Mouse (Mus musculus): Measurements from ENCODE around the gene Med29.
A peak's percentile ranks its signal among the peaks of the same experiment; 100 is the strongest.

The Med29 gene

DNA sequence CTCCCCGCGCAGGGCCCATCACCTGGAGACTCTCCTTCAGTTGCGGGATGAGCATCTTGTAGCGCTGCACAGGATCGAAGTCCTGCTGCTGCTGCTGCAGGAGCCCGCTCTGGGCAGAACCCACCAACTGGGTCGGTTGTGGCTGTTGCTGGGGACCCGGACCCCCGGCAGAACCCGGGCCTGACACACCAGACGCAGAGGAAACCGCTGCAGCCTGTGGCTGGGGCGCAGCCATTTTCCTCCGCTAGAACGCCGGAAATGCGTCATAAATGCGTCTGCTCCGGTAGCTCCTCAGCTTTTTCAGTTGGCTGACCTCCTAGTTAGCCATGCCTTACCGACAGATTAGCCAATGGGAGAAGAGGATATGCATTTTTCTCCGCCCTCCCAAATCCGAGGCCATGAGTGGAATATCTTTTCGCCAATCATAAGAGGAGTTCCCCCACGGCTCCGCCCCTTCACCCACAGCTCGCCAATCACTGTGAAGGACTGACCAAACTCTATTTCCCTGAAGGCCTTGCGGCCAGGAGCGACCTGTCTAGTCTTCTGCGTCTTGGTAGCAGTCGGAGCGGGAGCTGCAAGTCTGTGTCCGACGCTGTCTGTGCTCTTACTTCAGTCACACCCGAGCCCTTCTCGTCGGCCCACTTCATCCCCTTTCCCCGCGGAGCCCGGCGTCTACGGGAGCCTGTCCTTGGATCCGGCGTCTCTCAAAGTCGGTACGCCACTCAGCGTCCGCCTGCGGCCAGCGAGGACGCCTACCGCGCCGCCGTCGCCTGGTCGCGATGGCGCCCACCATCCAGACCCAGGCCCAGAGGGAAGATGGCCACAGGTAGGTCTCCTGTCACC, at the start of gene Med29, which contains the start of gene Paf1:
Med29 (minus strand) TSS at position 280 of the 843 bp plus-strand sequence.
Paf1 (plus strand) TSS at position 523 of the 843 bp plus-strand sequence.
- peak; percentile 99 for DNase-seq

DNA sequence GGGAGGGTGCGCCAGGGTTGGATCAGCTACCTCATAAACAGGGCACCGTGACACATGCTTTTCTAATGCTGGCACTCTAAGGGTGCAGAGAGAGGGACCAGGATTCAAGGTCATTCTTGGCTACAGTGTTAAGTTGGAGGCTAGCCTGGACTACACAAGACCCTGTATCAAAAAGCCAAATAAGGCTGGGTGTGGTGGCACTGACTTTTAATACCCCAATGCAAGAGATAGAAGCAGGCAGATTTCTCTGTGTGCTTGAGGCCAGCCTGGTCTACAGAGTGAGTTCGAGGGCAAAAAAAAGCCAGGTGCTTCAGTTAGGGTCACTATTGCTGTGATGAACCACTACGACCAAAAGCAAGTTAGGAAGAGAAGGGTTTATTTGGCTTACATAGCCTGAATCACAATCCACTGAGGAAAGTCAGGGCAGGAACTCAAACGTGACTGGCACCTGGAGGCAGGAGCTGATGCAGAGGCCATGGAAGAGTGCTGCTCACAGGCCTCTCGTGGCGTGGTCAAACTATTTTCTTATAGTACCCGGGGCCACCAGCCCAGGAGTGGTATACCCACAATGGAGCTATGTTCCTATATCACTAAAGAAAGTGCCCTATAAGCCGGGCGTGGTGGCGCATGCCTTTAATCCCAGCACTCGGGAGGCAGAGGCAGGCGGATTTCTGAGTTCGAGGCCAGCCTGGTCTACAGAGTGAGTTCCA, 49.4 kb upstream of the Med29 start:
- no peak for DNase-seq

DNA sequence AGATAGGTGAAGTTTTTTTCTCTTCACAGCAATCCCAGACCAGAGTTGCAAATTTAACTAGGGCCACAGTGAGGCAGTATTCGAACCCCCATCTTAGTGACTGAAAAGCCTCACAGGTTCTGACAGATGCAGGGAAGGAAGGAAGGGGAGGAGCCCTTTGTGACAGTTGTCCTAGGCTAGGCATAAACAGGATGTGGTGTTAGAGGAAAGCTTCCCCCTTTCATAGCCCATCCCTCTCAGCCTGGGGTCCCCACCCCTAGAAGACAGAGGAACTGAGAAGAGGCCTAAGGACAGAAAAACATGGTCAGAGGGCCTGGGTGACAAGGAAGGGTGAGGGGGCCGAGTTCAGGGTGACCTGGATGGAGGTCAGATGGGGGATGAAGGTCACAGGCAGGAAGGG, 48.2 kb upstream of the Med29 start:
- peak; percentile 49 for DNase-seq

DNA sequence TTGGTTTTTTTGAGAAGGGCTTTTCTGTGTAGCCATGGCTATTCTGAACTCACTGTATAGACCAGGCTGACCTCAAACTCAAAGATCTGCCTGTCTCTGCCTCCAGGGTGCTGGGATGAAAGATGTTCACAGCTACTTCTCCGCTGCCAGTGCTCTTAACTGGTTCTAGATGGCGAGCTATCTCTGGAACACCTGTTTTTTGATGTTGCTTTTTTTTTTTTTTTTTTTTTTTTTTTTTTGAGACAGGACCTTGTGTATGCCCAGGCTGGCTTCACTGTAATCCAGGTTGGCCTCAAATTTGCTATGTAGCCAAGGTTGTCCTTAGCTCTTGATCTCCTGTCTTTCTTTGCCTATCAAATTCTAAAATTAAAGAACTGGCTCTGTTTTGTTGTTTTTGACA, 46.3 kb upstream of the Med29 start:
- DNase-seq = no peak

DNA sequence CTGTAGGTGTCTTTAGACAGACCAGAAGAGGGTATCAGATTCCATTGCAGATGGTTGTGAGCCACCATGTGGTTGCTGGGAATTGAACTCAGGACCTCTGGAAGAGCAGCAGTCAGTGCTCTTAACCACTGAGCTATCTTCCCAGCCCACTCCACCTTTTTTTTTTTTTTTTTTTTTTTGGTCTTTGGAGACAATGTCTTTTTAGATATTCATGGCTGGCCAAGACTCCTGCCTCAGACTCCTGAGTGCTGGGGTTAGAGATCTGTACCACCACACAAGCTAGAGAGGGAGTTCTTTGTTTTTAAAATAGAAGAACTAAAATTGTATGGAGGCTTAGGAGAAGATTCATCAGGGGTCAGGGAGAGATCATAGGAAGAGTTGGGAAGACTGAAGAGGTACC, 45.5 kb upstream of the Med29 start:
- DNase-seq = no peak

DNA sequence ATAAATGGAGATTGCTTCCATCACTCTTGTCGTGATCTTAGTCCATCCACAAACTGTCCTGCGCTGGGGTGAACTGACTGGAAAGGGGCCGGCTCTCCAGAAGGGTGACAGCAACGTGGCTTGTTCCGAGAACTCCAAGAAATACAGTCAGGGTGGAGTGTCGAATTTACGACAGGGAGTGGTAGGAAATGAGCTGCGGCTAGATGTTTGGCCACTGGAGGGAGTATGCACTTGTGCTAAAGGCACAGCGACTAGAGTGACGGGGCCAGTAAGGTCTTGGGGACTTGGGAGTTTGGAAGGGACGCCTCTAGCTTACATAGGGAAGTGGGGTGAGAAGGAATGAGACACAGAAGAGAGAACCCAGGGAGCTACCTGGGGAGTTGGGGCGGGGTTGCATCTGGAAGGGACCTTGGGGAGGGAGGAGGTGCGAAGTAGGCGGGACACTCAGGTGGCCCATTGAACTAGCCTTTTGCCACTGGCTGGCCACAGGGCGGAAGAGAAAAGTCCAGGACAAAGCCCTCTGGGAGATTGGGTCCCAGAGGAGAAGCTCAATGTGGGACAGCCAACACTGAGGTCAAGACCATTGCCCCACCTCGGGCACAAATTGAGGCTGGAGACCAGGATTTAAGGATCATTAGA, 44.5 kb upstream of the Med29 start, which contains the start of gene Gmfg:
Gmfg (plus strand) TSS at position 516 of the 639 bp plus-strand sequence.
- peak; percentile 86 for DNase-seq

DNA sequence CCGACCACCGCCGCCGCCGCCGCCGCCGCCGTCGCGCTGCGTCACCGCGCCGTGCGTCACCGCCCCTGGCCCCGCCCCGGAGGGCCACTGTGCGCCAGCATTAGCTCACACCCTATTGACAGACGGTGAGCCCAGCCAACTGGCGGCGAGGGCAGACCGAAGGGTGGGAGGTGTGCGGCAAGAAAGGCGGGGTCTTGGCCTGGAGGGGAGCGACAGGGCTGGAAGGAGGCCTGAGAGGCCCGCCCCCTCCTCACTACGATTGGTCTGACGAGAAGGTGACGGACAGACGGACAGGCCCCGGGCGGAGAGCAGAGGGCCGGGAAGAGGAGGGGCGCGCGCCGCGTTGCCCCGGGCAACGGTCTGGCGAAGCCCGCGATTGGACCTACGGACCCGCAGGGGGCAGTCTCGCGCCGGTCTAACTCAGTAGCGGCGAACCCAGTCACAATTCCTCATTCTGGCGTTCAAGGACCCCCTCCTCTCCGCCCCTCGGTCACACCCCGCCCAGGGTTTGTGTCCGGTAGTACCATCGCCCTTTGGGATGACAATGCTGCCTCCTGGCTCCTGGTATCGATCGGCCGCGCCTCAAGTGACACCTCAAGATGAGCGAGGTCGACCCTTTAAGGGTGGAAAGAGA, 43.9 kb upstream of the Med29 start:
- peak; percentile 100 for DNase-seq

DNA sequence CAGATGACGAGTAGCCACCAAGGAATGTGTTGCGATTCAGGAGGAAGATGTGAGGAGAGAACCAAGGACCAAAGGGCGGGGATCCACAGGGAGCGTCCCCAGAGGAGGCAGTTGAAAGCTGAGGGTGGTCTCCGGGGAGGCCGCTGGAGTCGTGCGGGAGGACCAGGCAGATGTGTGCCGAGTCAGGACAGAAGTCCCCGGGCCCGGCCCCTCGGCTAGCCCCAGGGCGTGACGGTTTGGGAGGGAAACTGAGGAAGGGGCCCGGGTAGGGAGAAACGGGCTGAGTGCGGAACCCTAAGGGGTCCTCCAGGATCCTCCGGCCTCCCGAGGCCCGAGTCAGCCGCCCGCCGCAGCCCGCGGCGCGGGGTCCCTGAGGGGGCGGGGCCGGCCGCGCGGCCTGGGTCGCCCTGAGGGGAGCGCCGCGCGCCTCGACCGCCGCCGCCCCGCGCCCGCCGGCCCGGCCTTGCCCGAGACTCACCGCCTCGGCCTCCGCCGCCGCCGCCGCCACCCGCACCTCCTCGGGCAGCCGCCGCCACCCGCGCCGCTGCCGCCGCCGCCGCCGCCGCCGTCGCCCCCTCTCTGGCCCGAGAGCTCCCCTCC, 43.3 kb upstream of the Med29 start:
- DNase-seq = peak; percentile 26

DNA sequence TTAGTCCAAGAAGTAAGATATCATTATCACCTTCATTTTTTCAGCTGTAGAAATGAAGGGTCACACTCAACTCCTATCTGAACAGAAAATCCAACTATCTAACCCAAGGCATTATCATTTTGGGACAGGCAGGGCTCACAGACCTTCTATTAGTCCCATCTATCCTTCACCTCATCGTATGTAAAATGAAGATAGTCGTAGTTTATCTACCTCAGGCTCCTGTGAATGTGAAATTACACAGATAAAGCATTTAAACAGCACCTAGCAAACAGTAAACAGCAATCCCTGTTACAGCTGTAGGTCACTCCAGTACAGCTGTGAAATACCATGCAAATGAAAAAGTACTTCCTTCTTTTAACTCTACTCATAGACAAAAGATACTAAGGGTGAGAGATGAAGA, 39.7 kb upstream of the Med29 start:
- DNase-seq = no peak

DNA sequence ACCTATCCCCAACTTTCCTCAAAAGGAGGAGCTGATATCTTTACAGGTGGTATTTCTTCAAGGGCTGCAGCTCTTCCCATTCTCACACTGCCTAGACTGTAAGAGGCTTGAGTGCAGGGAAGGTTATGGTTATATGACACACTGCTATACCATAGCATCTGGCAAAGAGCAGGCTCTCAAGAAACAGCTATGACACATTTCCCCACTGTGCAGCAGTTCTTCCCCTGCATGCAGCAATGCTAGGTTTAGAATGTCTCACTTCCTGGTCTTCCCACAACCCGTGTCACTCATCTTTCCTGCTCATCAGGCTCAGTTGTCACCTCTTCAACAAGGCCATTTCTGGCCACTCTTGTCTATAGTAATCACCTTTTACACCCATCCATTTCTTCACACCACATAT, 38.0 kb upstream of the Med29 start:
- DNase-seq = no peak

DNA sequence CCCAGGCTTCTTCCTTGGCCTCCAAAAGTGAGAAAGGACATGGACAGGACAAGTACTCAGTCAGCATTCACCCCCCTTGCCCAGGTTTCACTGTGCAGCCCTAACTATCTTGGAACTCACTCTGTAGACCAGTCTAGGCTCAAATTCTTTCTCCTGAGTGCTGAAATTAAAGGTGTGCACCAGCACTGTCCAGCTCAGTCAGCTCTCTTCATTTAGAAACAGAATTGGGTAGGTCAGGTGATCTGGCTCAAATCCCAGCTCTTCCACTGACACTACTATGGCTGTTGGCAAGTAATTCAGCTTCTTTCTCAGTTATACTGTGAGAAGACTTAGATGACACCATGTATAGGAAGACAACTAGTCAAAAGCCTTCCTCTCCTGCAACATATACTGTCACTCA, 35.2 kb upstream of the Med29 start:
- no peak for DNase-seq

DNA sequence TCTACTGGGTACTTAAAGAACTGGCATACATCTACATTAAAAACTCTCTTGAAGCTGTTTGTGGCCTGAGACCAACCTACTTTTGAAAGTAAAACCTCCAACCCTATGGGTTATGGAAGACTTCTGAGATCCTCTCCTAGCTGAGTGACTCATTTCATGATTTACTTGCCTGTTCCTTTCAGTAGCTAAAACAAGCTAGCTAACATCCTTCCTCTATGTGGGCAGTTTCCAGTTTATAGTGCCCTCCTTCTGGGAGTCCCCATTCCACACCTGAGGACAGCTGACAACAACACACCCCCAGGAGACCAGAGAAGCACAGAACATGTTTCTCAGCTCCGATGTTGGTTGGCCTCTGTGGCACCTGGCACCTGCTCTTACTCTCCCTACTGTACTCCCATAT, 30.5 kb upstream of the Med29 start:
- DNase-seq = no peak

DNA sequence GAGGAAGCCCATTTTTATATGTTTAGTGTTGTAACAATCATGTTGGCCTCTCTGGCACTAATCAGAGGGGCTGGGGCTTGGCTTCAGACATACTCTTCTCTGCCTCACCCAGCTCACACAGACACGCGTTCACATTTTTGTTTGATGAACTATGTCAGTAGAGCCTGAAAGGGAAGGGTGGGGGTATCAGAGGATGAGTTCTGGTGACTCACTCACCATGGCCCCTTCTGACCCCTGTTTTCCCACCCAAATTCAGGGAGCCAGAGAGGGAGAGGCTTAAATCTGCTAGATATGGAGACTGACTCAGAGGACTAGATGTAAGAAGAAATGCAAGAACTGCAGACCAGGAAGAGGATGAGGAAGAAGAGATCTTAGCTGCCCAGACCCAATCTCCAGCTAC, 26.9 kb upstream of the Med29 start:
- no peak for DNase-seq

DNA sequence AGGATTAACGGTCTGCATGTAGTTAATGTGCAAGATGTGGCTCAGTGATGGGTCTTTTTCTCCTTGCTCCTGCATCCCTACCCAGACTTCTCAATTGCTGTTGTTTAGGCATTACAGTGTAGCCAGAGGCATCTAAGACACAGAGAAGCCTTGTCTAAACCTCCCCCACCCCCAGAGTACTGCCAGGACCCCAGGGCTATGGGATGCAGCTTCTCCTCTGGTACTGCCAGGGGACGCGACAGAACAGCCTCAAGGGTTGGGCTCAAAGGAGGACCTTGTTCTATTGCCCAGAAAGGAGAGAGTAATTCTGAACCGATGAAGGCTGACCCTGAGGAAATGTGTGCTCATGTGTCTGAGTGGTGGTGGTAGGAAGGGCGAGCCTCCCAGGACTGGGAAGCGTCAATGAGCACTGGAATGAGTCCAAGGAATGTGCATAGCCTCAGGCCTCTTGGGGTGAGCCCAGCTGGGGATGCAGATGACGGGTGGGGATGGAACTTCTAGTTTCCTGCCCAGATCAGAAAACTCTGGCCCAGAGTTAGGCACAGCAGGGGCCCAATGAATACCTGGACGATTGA, 25.7 kb upstream of the Med29 start:
- peak; percentile 73 for DNase-seq

DNA sequence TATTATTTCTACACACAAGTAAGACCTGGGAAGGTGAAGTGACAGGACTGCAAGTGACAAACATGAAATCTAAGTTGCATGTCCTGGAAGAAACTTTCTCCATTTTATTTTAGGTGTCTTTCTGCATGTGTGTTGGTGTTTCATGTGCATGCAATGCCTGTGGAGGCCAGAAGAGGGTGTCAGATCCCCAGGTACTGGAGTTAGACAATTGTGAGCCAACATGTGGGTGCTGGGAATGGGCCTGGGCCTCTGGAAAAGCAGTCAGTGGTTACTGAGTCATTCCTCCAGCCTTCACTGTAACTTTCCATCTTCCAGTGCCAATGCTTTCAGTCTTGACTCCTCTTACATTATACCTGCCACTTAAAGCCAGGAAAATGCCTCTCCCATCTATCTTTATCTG, 24.9 kb upstream of the Med29 start:
- DNase-seq = no peak

DNA sequence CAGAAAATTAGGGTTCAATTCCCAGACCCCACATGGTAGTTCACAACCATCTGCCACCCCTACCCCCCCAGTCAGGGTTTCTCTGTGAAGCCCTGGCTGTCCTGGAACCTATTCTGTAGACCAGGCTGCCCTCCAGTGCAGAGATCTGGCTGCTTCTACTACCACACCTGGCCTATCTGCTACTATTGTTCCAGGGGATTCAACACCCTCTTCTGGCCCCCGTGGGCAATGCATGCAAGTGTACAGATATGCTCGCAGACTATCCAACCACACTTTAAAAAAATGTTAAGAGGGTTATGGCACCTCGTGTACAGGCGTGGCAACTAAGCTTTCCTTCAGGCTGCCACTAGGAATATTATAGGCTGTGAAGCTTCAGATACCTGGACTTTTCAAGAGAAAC, 20.3 kb upstream of the Med29 start:
- no peak for DNase-seq

DNA sequence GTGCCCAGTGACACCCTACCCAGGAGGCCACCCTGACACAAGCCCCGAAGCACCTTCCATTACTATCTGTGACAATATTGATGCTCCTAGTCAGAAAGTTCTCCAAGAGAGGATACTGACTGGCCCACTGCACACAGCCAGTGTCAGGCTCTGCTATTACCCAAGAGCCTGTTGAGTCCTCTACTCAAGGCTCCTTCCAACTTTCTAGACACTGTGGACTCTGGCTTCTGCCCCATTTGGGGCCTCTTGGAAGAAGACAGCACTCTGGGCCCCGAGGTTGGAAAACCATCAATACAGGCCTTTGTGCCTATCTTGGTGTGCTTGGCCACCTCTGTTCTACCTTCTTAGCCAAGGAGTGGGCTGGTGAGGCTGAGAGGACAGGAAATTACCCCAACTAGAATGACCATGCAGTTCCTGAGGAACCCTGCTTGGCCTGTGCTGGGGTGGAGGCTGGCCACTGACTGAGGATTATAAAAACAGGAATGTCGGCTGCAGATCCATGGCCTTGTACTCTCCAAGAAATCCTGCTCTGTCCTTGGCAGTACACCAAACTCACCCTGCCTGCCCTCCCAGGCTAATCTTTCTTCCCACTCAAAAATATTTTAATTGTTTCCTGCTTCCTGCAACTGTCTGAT, 18.4 kb upstream of the Med29 start:
- peak; percentile 75 for DNase-seq

DNA sequence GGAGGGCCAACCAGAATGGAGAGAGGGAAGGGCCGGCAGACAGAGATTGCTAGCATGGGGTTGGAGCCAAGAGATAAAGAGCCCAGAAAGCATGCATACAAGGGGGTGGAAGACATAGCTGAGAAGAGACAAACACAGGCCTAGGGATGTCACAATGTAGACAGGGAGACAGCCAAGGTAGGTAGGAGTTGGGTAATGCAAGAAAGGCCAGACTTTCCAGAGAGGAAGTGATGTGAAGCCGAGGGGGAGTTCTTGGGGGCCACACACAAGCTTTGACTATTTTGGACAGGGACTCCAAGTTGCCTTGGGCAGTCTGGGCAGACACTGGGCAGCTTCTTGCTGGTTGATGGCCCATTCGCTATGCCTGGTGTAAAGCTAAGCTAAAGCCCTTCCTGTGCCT, 9.4 kb upstream of the Med29 start:
- no peak for DNase-seq

DNA sequence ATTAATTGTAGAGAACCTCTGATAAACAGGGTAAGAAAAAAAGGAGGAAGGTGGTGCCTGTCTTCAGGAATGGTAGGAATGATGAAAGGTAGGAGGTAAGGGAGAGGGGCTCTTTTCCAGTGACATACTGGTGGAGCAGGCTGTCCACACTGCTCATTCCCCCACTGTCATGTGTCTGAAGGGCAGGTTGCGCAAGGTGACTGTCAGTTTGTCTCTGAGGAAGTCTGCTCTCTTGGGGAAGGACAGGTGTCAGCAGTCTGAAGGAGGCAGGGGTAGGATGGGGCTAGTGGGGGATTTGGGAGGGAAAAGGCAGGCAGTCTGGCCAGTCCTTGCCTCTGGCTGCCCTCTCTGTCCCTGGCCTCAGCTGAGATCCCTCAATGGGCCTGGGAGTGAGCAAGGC, 8.5 kb upstream of the Med29 start:
- no peak for DNase-seq

DNA sequence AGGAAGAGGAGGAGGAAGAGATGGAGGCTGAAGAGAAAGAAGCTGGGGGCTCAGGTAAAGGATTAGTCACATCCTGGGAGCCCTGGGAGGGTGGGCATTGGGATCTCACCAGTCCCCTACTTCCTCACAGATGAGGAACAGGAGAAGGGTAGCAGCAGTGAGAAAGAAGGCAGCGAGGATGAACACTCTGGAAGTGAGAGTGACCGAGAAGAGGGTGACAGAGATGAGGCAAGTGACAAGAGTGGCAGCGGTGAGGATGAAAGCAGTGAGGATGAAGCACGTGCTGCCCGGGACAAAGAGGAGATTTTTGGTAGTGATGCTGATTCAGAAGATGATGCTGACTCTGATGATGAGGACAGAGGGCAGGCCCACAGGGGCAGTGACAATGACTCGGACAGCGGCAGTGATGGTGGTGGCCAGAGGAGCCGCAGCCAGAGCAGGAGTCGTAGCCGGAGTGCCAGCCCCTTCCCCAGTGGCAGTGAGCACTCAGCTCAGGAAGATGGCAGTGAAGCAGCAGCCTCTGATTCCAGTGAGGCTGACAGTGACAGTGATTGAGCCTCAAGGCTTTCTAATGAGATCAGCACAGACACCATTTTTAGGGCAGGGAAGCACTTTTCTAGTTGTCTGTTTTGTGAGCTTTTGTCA, 6.3 kb upstream of the Med29 start:
- DNase-seq = no peak

DNA sequence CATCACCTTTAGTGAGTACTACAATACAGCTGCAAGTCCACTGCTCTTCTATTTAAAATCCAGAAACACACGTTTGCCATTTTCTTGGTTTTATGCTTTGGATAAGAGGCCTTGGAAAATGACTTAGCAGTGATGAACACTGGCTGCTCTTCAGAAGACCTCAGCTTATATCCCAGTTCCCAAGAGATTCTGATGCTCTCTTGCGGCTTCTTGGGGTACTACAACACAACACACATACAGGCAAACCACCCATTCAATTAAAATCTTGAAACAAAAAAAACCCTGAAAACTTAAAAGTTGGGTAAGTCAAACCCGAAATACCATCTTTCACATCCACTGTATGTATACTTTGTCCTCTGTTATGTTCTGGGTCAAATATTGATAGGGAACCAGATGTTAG, 5.5 kb upstream of the Med29 start:
- DNase-seq = no peak

Measured in kidney, adult 11 months (tissue).